ENCODE assay signal across 31 mouse cellular contexts in genomic region chr2:111517451-111517850, GRCm38 (mm10). TPM values are rescaled to one million over a fixed set of nuclear protein-coding genes. Genes with fewer than 3 reads are reported as not detected.
DNase-seq lines count a peak whose midpoint lies in the region; ATAC-seq and TF ChIP-seq lines count a peak whose summit lies in the region.
"Had no signal": no experiment of that assay in that cellular context is flagged by ENCODE, and none has a peak within 500 bp of the region (broad histone marks: within the 10 kb centered on the region; RNA-seq: fewer than 3 reads in every experiment).

No protein-coding gene starts in this region.

- H3K9me3 ChIP-seq in midbrain, embryonic 11.5 days (ENCODE audit: control insufficient read depth, low read length) = no peaks in the 10 kb centered on the region
- no peaks in the 10 kb centered on the region for H3K9me3 ChIP-seq in midbrain, embryonic 16.5 days (replicated peaks; ENCODE audit: control insufficient read depth, low read length, poor library complexity, severe bottlenecking)
- H3K9me3 ChIP-seq in E14TG2a.4 (ENCODE audit: low read length) = peaks cover 23% of the 10 kb centered on the region
- H3K9me3 ChIP-seq: embryonic facial prominence, embryonic 15.5 days had no signal

- 85% methylated on average over 10 of the region's 10 CpGs for WGBS in midbrain, embryonic 11.5 days
- WGBS in midbrain, embryonic 16.5 days = 91% methylated on average over 10 of the region's 10 CpGs

- no peaks in the 10 kb centered on the region for H3K36me3 ChIP-seq in midbrain, embryonic 11.5 days (ENCODE audit: control insufficient read depth, insufficient read depth, low read length)
- no peaks in the 10 kb centered on the region for H3K36me3 ChIP-seq in midbrain, embryonic 16.5 days (ENCODE audit: control insufficient read depth, insufficient read depth, low read length)
- H3K36me3 ChIP-seq in E14TG2a.4 (ENCODE audit: insufficient read depth, low read length) = no peaks in the 10 kb centered on the region
- H3K36me3 ChIP-seq: embryonic facial prominence, embryonic 13.5 days; embryonic facial prominence, embryonic 15.5 days; forebrain, embryonic 10.5 days; forebrain, embryonic 12.5 days had no signal

- H3K27me3 ChIP-seq in midbrain, embryonic 11.5 days (ENCODE audit: control insufficient read depth, insufficient read depth, low read length) = no peaks in the 10 kb centered on the region
- H3K27me3 ChIP-seq in midbrain, embryonic 16.5 days (ENCODE audit: control insufficient read depth, insufficient read depth, low read depth, low read length) = no peaks in the 10 kb centered on the region
- no peaks in the 10 kb centered on the region for H3K27me3 ChIP-seq in E14TG2a.4 (ENCODE audit: insufficient read depth, low read length)
- H3K27me3 ChIP-seq: CH12.LX; embryonic facial prominence, embryonic 13.5 days; embryonic facial prominence, embryonic 15.5 days; forebrain, embryonic 12.5 days had no signal

- ATAC-seq in midbrain, embryonic 11.5 days (ENCODE audit: low FRiP score) = 0 out of 2 replicates have a peak, but pooled peaks have one; percentile 11
- no peak for ATAC-seq in midbrain, embryonic 16.5 days
- ATAC-seq: activated CD4-positive, CD25-positive, alpha-beta regulatory T cell, adult 4 months; CD4-positive, CD25-positive, alpha-beta regulatory T cell, adult 4 months; forebrain, embryonic 14.5 days; forebrain, embryonic 16.5 days had no signal

- no peak for TF ChIP-seq CTCF in E14TG2a.4 (conservative IDR thresholded peaks at IDR 0.05; ENCODE audit: low read length)

- H3K9ac ChIP-seq in midbrain, embryonic 11.5 days (ENCODE audit: low read length) = no peak overlapping the region
- H3K9ac ChIP-seq in midbrain, embryonic 16.5 days (ENCODE audit: low read depth, low read length) = no peak overlapping the region
- H3K9ac ChIP-seq: embryonic facial prominence, embryonic 13.5 days; embryonic facial prominence, embryonic 15.5 days; forebrain, embryonic 12.5 days had no signal

- H3K4me1 ChIP-seq in midbrain, embryonic 11.5 days (ENCODE audit: control insufficient read depth, insufficient read depth, low read length) = no peaks in the 10 kb centered on the region
- H3K4me1 ChIP-seq in midbrain, embryonic 16.5 days (ENCODE audit: control insufficient read depth, insufficient read depth, low read length) = no peaks in the 10 kb centered on the region
- peaks cover 3% of the 10 kb centered on the region; the same call in 1 of the 2 replicates for H3K4me1 ChIP-seq in E14TG2a.4 (replicated peaks; ENCODE audit: low read depth, low read length)
- H3K4me1 ChIP-seq: embryonic facial prominence, embryonic 13.5 days; embryonic facial prominence, embryonic 15.5 days; forebrain, embryonic 10.5 days; forebrain, embryonic 12.5 days had no signal

- no peak overlapping the region for H3K4me3 ChIP-seq in midbrain, embryonic 11.5 days (ENCODE audit: low read depth, low read length)
- H3K4me3 ChIP-seq in midbrain, embryonic 16.5 days (ENCODE audit: low read depth, low read length) = no peak overlapping the region
- H3K4me3 ChIP-seq in E14TG2a.4 (replicated peaks; ENCODE audit: low read length) = 0 out of 2 replicates have a peak overlapping the region, but pooled peaks have one; percentile 35
- H3K4me3 ChIP-seq: embryonic facial prominence, embryonic 13.5 days; embryonic facial prominence, embryonic 15.5 days; erythroblast, embryonic 14.5 days; forebrain, embryonic 10.5 days; forebrain, embryonic 12.5 days had no signal

- peak; percentile 74 for DNase-seq in heart, adult 11 months
- no peak for DNase-seq in heart, postnatal 4 days
- DNase-seq in midbrain, embryonic 11.5 days (ENCODE audit: low spot score, missing footprints) = no peak
- no peak for DNase-seq in cerebellum, postnatal 25 days
- DNase-seq: adrenal gland, adult 8-10 months; adrenal gland, postnatal 14 days; adrenal gland, postnatal 36 days; B cell, adult 2 months; cerebellum, adult 11-12 months; cerebellum, adult 2 months; cerebellum, adult 9-10 months; cerebellum, postnatal 10 days; cerebellum, postnatal 36 days; embryo, embryonic 11 days had no signal

- H3K27ac ChIP-seq in midbrain, embryonic 11.5 days (ENCODE audit: low read depth, low read length) = no peak overlapping the region
- no peak overlapping the region for H3K27ac ChIP-seq in midbrain, embryonic 16.5 days (ENCODE audit: low read length)
- H3K27ac ChIP-seq: embryonic facial prominence, embryonic 13.5 days; embryonic facial prominence, embryonic 15.5 days; forebrain, embryonic 10.5 days; forebrain, embryonic 12.5 days had no signal

- no peak overlapping the region for H3K4me2 ChIP-seq in midbrain, embryonic 11.5 days
- no peak overlapping the region for H3K4me2 ChIP-seq in midbrain, embryonic 16.5 days (ENCODE audit: low read length)
- H3K4me2 ChIP-seq: embryonic facial prominence, embryonic 13.5 days; embryonic facial prominence, embryonic 15.5 days; forebrain, embryonic 12.5 days had no signal

RNA-seq across cellular contexts. Expression of gene Olfr1293-ps, which starts 7.6 kb away (rescaled TPM):
- not detected for total RNA-seq in heart, postnatal 4 days (2021)
- polyA plus RNA-seq in midbrain, embryonic 11.5 days (2014; fragmentation: Nextera tagmentation; extraction: Ambion mirVana) = not detected in 2 replicates
- polyA plus RNA-seq in midbrain, embryonic 16.5 days (2015; fragmentation: Nextera tagmentation; extraction: Ambion mirVana) = not detected in 2 replicates
- total RNA-seq: adrenal gland, adult 18-20 months; adrenal gland, adult 8-10 months; adrenal gland, postnatal 14 days; adrenal gland, postnatal 36 days; CH12.LX; common myeloid progenitor, adult 5-6 weeks; ES-E14; MEL had no signal
- polyA plus RNA-seq: CD4-positive, CD25-positive, alpha-beta regulatory T cell, adult 4 months; cerebellum, adult 2 months; embryonic facial prominence, embryonic 11.5 days; embryonic facial prominence, embryonic 13.5 days; embryonic facial prominence, embryonic 15.5 days; erythroblast, embryonic 14.5 days; forebrain, embryonic 10.5 days; forebrain, embryonic 12.5 days; forebrain, embryonic 14.5 days; forebrain, embryonic 16.5 days had no signal

RNA-seq across cellular contexts. Expression of gene Olfr1291-ps1, which starts 20.5 kb away (rescaled TPM):
- total RNA-seq in heart, postnatal 4 days (2021) = not detected
- polyA plus RNA-seq in midbrain, embryonic 11.5 days (2014; fragmentation: Nextera tagmentation; extraction: Ambion mirVana) = not detected in 2 replicates
- polyA plus RNA-seq in midbrain, embryonic 16.5 days (2015; fragmentation: Nextera tagmentation; extraction: Ambion mirVana) = not detected in 2 replicates
- total RNA-seq: adrenal gland, adult 18-20 months; adrenal gland, adult 8-10 months; adrenal gland, postnatal 14 days; adrenal gland, postnatal 36 days; CH12.LX; common myeloid progenitor, adult 5-6 weeks; ES-E14; MEL had no signal
- polyA plus RNA-seq: CD4-positive, CD25-positive, alpha-beta regulatory T cell, adult 4 months; cerebellum, adult 2 months; embryonic facial prominence, embryonic 11.5 days; embryonic facial prominence, embryonic 13.5 days; erythroblast, embryonic 14.5 days; forebrain, embryonic 10.5 days; forebrain, embryonic 12.5 days; forebrain, embryonic 14.5 days; forebrain, embryonic 16.5 days had no signal

RNA-seq across cellular contexts. Expression of gene Olfr1294, which starts 22.6 kb away (rescaled TPM):
- not detected for total RNA-seq in heart, postnatal 4 days (2021)
- polyA plus RNA-seq in midbrain, embryonic 11.5 days (2014; fragmentation: Nextera tagmentation; extraction: Ambion mirVana) = not detected in 2 replicates
- not detected in 2 replicates for polyA plus RNA-seq in midbrain, embryonic 16.5 days (2015; fragmentation: Nextera tagmentation; extraction: Ambion mirVana)
- total RNA-seq: adrenal gland, adult 18-20 months; adrenal gland, adult 8-10 months; adrenal gland, postnatal 14 days; adrenal gland, postnatal 36 days; CH12.LX; common myeloid progenitor, adult 5-6 weeks; ES-E14; MEL had no signal
- polyA plus RNA-seq: activated CD4-positive, CD25-positive, alpha-beta regulatory T cell, adult 4 months; CD4-positive, CD25-positive, alpha-beta regulatory T cell, adult 4 months; cerebellum, adult 2 months; embryonic facial prominence, embryonic 11.5 days; embryonic facial prominence, embryonic 13.5 days; embryonic facial prominence, embryonic 15.5 days; erythroblast, embryonic 14.5 days; forebrain, embryonic 10.5 days; forebrain, embryonic 12.5 days; forebrain, embryonic 14.5 days; forebrain, embryonic 16.5 days had no signal

RNA-seq across cellular contexts. Expression of gene Olfr1290, which starts 23.8 kb away (rescaled TPM):
- total RNA-seq in heart, postnatal 4 days (2021) = not detected
- 0.16 TPM in 1 of 2 replicates, not detected in the other for polyA plus RNA-seq in midbrain, embryonic 11.5 days (2014; fragmentation: Nextera tagmentation; extraction: Ambion mirVana)
- not detected in 2 replicates for polyA plus RNA-seq in midbrain, embryonic 16.5 days (2015; fragmentation: Nextera tagmentation; extraction: Ambion mirVana)
- total RNA-seq: adrenal gland, adult 18-20 months; adrenal gland, adult 8-10 months; adrenal gland, postnatal 14 days; adrenal gland, postnatal 36 days; CH12.LX; common myeloid progenitor, adult 5-6 weeks; MEL had no signal
- polyA plus RNA-seq: activated CD4-positive, CD25-positive, alpha-beta regulatory T cell, adult 4 months; CD4-positive, CD25-positive, alpha-beta regulatory T cell, adult 4 months; cerebellum, adult 2 months; embryonic facial prominence, embryonic 11.5 days; embryonic facial prominence, embryonic 13.5 days; embryonic facial prominence, embryonic 15.5 days; erythroblast, embryonic 14.5 days; forebrain, embryonic 10.5 days; forebrain, embryonic 12.5 days; forebrain, embryonic 14.5 days; forebrain, embryonic 16.5 days had no signal

RNA-seq across cellular contexts. Expression of gene Olfr1289, which starts 36.8 kb away (rescaled TPM):
- not detected for total RNA-seq in heart, postnatal 4 days (2021)
- polyA plus RNA-seq in midbrain, embryonic 11.5 days (2014; fragmentation: Nextera tagmentation; extraction: Ambion mirVana) = not detected in 2 replicates
- polyA plus RNA-seq in midbrain, embryonic 16.5 days (2015; fragmentation: Nextera tagmentation; extraction: Ambion mirVana) = not detected in 2 replicates
- total RNA-seq: adrenal gland, adult 18-20 months; adrenal gland, adult 8-10 months; adrenal gland, postnatal 14 days; adrenal gland, postnatal 36 days; CH12.LX; common myeloid progenitor, adult 5-6 weeks; ES-E14; MEL had no signal
- polyA plus RNA-seq: activated CD4-positive, CD25-positive, alpha-beta regulatory T cell, adult 4 months; CD4-positive, CD25-positive, alpha-beta regulatory T cell, adult 4 months; cerebellum, adult 2 months; embryonic facial prominence, embryonic 11.5 days; embryonic facial prominence, embryonic 13.5 days; embryonic facial prominence, embryonic 15.5 days; erythroblast, embryonic 14.5 days; forebrain, embryonic 10.5 days; forebrain, embryonic 12.5 days; forebrain, embryonic 14.5 days; forebrain, embryonic 16.5 days had no signal
